Mouse (Mus musculus) E14TG2a.4 (cell line): ENCODE results near the gene Anks4b.

Experiments used
- H3K27me3 ChIP-seq: 2 replicates; pipeline ENCODE4 v1.6.1; 2014; ENCODE audit warnings: low read length, control low read depth; ENCODE audit not compliant: insufficient read depth
- H3K36me3 ChIP-seq: 2 replicates; pipeline ENCODE4 v1.6.1; 2014; ENCODE audit warnings: low read length, control low read depth; ENCODE audit not compliant: insufficient read depth
- H3K4me1 ChIP-seq: replicated peaks from 2 replicates; pipeline ENCODE4 v1.6.1; 2014; ENCODE audit warnings: low read depth, low read length, control low read depth
- H3K4me3 ChIP-seq: replicated peaks from 2 replicates; pipeline ENCODE4 v1.5.1; 2014; ENCODE audit warnings: mild to moderate bottlenecking, low read length
- H3K9me3 ChIP-seq: 2 replicates; pipeline ENCODE4 v1.6.1; 2014; ENCODE audit warnings: low read length, control low read depth
- CTCF ChIP-seq: conservative IDR thresholded peaks from 2 replicates; pipeline ENCODE4 v1.5.1; 2014; ENCODE audit warnings: low read length
- NANOG ChIP-seq: IDR thresholded peaks from 2 replicates; pipeline ENCODE4 v1.6.1; 2014; ENCODE audit warnings: borderline replicate concordance, low read length, mixed read lengths
- POU5F1 ChIP-seq: IDR thresholded peaks from 2 replicates; pipeline ENCODE4 v1.6.1; 2014; ENCODE audit warnings: low read length, borderline replicate concordance

The Anks4b gene

DNA sequence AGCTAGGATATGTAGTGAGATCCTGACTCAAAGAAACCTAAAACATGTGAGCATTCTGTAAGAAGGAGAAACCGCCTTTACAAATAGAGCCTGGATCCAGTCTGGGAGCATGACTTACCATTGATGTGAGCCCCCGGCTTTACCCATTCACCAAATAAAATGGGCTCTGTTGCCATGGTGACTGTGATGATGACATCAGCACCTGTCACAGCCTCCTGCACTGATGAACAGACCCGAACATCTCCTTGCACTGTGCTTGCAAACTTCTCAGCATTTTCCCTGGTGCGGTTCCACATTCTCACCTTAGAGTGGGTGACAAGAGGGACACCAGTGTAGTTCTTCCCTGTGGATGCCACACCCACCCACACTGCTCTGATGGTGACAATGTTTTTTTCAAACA, 21.5 kb downstream of the Anks4b start:
- H3K4me1 ChIP-seq: no peaks in the 10 kb centered on the region
- peaks cover 16% of the 10 kb centered on the region for H3K27me3 ChIP-seq
- H3K4me3 ChIP-seq: no peak overlapping the region
- no peaks in the 10 kb centered on the region for H3K36me3 ChIP-seq
- no peak for TF ChIP-seq POU5F1
- no peak for TF ChIP-seq NANOG
- TF ChIP-seq CTCF: no peak
- no peaks in the 10 kb centered on the region for H3K9me3 ChIP-seq

DNA sequence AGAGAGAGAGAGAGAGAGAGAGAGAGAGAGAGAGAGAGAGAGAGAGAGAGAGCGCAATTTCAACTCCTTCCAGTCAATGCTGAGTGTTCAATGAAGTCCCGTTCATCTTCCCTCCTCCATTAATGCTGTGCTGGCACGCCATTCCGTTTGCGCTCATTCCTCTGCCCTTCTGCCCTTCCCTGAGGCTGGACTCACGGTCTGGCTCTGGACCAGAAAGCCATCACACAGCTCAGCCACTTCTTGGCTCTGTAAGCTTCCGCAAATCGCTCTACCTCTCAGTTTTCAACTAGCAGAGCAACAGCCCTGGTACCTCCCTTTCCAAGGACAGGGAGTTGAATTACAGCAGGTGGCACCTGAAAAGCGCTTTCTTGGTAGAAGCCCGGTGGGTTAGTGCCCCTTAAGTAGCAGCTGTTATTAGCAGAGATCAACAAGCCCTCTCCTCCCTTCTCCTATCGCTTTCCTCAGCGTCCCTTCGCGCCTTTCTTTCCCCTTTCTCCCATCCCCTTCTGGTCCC, 27.6 kb downstream of the Anks4b start:
- H3K4me3 ChIP-seq: peak overlapping the region; percentile 75
- H3K9me3 ChIP-seq: no peaks in the 10 kb centered on the region
- H3K27me3 ChIP-seq: peaks cover 47% of the 10 kb centered on the region
- H3K4me1 ChIP-seq: peaks cover 11% of the 10 kb centered on the region
- no peaks in the 10 kb centered on the region for H3K36me3 ChIP-seq
- TF ChIP-seq POU5F1 (no peak), CTCF (no peak), NANOG (no peak)

DNA sequence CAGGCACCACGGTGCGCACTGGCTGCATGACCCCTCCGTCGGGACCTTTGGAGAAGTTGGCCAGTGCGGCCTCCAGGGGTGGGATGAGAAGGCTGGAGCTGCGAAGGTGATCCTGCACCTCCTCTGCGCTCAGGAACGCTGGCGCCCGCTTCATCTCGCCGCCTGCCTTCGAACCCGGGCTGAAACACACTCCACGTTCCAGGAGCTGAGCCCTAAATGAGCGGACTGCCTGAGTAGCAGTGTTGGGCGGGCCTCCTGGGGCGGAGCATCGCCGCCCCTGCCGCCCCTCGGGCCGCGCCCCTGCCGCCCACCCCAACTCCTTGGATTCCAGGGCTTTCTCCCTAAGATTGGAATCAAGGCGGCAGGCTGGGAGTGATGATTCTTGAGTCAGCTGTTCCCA, 28.1 kb downstream of the Anks4b start, which contains the start of gene Crym:
Crym (minus strand) TSS at position 341 of the 400 bp plus-strand sequence.
- TF ChIP-seq NANOG: no peak
- no peak for TF ChIP-seq CTCF
- TF ChIP-seq POU5F1: no peak
- Histone ChIP-seq H3K36me3 (no peaks in the 10 kb centered on the region), H3K27me3 (peaks cover 47% of the 10 kb centered on the region), H3K9me3 (no peaks in the 10 kb centered on the region), H3K4me3 (peak within 1 kb of the TSS; percentile 75), H3K4me1 (peaks cover 11% of the 10 kb centered on the region)

DNA sequence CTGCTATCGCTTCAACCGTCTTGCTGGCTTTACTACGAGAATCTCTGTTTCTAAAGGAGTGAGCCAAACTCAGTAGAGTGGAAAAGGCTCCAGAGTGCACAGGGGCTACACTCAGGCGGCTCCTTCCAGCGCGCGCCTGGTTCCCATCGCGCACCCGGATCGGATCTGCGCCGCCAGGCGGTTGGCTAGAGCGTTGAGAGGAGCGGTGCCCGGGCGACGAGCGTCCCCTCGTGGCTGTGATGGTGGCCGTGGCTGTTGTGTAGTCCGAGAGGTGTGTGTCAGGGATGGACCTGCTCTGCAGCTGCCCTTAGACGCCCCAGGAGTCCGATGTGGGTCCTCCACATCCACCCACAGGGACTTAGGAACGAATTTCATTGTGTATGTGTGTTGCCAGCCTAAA, 30.1 kb downstream of the Anks4b start, which contains the start of gene Abca14:
Abca14 (plus strand) TSS at position 173 of the 400 bp plus-strand sequence.
- H3K9me3 ChIP-seq: no peaks in the 10 kb centered on the region
- TF ChIP-seq POU5F1: no peak
- TF ChIP-seq CTCF: peak; percentile 65

DNA sequence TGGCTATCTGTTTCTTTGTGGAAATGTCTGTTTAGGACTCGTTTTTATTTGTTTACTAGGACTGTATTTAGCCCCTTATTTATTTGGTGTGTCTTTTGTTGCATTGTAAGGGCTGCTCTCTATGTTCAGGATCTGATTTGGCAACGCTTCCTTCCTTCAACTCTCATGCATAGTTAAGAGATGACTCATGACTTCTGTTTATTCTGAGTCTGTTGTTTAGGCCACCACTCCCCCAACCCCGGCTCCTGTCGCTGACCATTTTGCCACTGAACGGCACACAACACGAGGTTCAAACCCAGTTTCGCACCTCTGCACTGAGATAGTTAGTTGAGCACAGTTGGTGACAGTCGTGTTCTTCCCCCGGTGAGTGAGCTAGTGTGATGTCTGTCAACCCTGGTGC, 32.3 kb downstream of the Anks4b start:
- no peaks in the 10 kb centered on the region for H3K9me3 ChIP-seq
- no peak overlapping the region for H3K4me3 ChIP-seq
- no peaks in the 10 kb centered on the region for H3K36me3 ChIP-seq
- peaks cover 7% of the 10 kb centered on the region for H3K4me1 ChIP-seq
- TF ChIP-seq POU5F1 (no peak), CTCF (no peak), NANOG (no peak)
- H3K27me3 ChIP-seq: peaks cover 23% of the 10 kb centered on the region

More for the DNA sequence above, 30.1 kb downstream of the Anks4b start, which contains the start of gene Abca14:
- no peak within 1 kb of the TSS for H3K4me3 ChIP-seq
- no peaks in the 10 kb centered on the region for H3K36me3 ChIP-seq
- H3K27me3 ChIP-seq: peaks cover 43% of the 10 kb centered on the region
- peaks cover 11% of the 10 kb centered on the region for H3K4me1 ChIP-seq

DNA sequence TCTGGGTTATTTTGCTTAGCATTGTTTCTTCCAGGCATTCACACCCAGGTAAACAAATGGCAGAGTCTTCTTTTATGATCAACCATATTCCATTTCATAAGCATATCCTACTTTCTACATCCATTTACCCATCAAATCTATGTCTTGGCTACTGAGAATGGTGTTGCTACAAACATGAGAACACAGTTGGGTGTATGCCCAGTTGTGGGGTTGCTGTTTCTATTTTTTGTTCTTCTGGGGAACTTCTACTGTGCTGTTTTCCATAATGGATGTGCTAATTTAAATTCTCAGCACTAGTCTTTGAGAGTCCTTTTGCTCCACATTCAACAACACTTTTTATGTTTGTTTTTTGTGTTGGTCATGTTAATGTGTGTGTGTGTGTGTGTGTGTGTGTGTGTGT, 54.9 kb downstream of the Anks4b start:
- Histone ChIP-seq H3K27me3 (no peaks in the 10 kb centered on the region), H3K9me3 (no peaks in the 10 kb centered on the region), H3K36me3 (no peaks in the 10 kb centered on the region), H3K4me1 (no peaks in the 10 kb centered on the region), H3K4me3 (no peak overlapping the region)
- no peak for TF ChIP-seq POU5F1
- no peak for TF ChIP-seq NANOG
- no peak for TF ChIP-seq CTCF
